Mouse (Mus musculus) limb, embryonic 10.5 days (tissue): ENCODE data around the gene Xpo4. TPM values are rescaled to one million over a fixed set of nuclear protein-coding genes. Genes with fewer than 3 reads are reported as not detected.

Experiments used
- polyA plus RNA-seq: library from polyadenylated mRNA; unstranded; fragments of >200 nt; fragmentation: Nextera tagmentation; extraction: Ambion mirVana; gene quantifications from 2 replicates; pipeline ENCODE4 v1.2.1, GENCODE M21; 2016

Gene Xpo4
- polyA plus RNA-seq, 1 experiment from 2014 or later = 30.3 TPM

Other genes starting within 250 kb of the Xpo4 start
- 8.3 and 11.4 TPM in 2 replicates for gene Ift88, start 241.4 kb downstream of the Xpo4 start, polyA plus RNA-seq
- 0.26 and 0.95 TPM in 2 replicates for gene Il17d, start 140.7 kb downstream of the Xpo4 start, polyA plus RNA-seq
- 115 and 132 TPM in 2 replicates for gene Eef1akmt1, start 93.8 kb downstream of the Xpo4 start, polyA plus RNA-seq
- not detected in 2 replicates for gene Gm49361, start 80.7 kb upstream of the Xpo4 start, polyA plus RNA-seq
- 16.3 and 21.0 TPM in 2 replicates for gene Lats2, start 93.0 kb upstream of the Xpo4 start, polyA plus RNA-seq
- 25.2 and 34.5 TPM in 2 replicates for gene Sap18, start 132.8 kb upstream of the Xpo4 start, polyA plus RNA-seq
- 65.9 and 66.4 TPM in 2 replicates for gene Ska3, start 160.8 kb upstream of the Xpo4 start, polyA plus RNA-seq
- gene Mrpl57, start 160.8 kb upstream of the Xpo4 start, polyA plus RNA-seq = 143 and 157 TPM in 2 replicates
- gene Zdhhc20, start 224.8 kb upstream of the Xpo4 start, polyA plus RNA-seq = 53.6 and 62.7 TPM in 2 replicates